Mouse (Mus musculus): Measurements from ENCODE around the gene Kcnmb3. TPM values are rescaled to one million over a fixed set of nuclear protein-coding genes. Genes with fewer than 3 reads are reported as not detected.

Kcnmb3 gene
- polyA plus RNA-seq, 1 experiment from 2014 or later = 0.28 TPM

- 87% methylated on average over 2 of the region's 2 CpGs for WGBS
- Histone ChIP-seq H3K4me2 (ENCODE audit: low read depth, severe bottlenecking) (no peak overlapping the region), H3K9me3 (ENCODE audit: control insufficient read depth, low read length) (no peaks in the 10 kb centered on the region), H3K4me1 (ENCODE audit: control insufficient read depth, insufficient read depth, low read length) (0 out of 2 replicates have a peak, but pooled peaks cover 2% of the 10 kb centered on the region), H3K27me3 (ENCODE audit: control insufficient read depth, insufficient read depth, low read length) (no peaks in the 10 kb centered on the region), H3K9ac (ENCODE audit: low read length) (no peak overlapping the region), H3K27ac (replicated peaks; ENCODE audit: low read depth, low read length) (no peak overlapping the region), H3K36me3 (ENCODE audit: control insufficient read depth, insufficient read depth, low read length) (no peaks in the 10 kb centered on the region), H3K4me3 (ENCODE audit: low read depth, low read length) (no peak overlapping the region)
- DNase-seq (ENCODE audit: low spot score) = no peak
- no peak for ATAC-seq (ENCODE audit: insufficient number of reproducible peaks, low FRiP score, low TSS enrichment, low read depth)
These were observed 8.3 kb upstream of the Kcnmb3 start for GRCm38 (mm10) chr3:32500346-32500745.

DNA sequence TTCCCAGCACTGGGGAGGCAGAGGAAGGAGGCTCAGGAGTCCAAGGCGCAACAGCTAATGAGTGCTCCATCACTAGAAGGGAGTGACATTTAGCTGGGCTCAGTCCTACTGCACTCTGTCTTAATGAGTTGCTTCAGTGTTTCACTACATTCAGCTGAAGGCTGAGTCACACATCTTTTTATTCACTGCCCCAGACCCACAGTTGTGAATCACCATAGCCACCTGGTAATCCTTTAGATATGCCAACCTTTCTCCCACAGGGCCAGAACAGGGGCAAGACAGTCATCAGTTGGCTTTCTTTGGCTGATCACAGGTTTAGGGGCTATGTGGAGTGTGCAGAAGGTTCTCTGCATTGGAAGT lies 4.7 kb upstream of the Kcnmb3 start:
- H3K27me3 ChIP-seq (ENCODE audit: control insufficient read depth, insufficient read depth, low read length) = no peaks in the 10 kb centered on the region
- no peaks in the 10 kb centered on the region for H3K36me3 ChIP-seq (ENCODE audit: control insufficient read depth, insufficient read depth, low read length)
- no peaks in the 10 kb centered on the region for H3K9me3 ChIP-seq (ENCODE audit: control insufficient read depth, low read length)
- no peak overlapping the region for H3K4me2 ChIP-seq (ENCODE audit: low read depth, severe bottlenecking)
- no peak overlapping the region for H3K27ac ChIP-seq (replicated peaks; ENCODE audit: low read depth, low read length)
- no peak overlapping the region for H3K4me3 ChIP-seq (ENCODE audit: low read depth, low read length)
- ATAC-seq (ENCODE audit: insufficient number of reproducible peaks, low FRiP score, low TSS enrichment, low read depth) (no peak), DNase-seq (ENCODE audit: low spot score) (no peak)
- H3K9ac ChIP-seq (ENCODE audit: low read length) = no peak overlapping the region
- 0 out of 2 replicates have a peak, but pooled peaks cover 4% of the 10 kb centered on the region for H3K4me1 ChIP-seq (ENCODE audit: control insufficient read depth, insufficient read depth, low read length)
- 89% methylated on average over 1 of the region's 1 CpGs for WGBS

- 0 out of 2 replicates have a peak, but pooled peaks cover 4% of the 10 kb centered on the region for H3K4me1 ChIP-seq (ENCODE audit: control insufficient read depth, insufficient read depth, low read length)
- H3K4me3 ChIP-seq (ENCODE audit: low read depth, low read length) = no peak overlapping the region
- H3K9me3 ChIP-seq (ENCODE audit: control insufficient read depth, low read length) = no peaks in the 10 kb centered on the region
- no peak overlapping the region for H3K9ac ChIP-seq (ENCODE audit: low read length)
- no peak overlapping the region for H3K4me2 ChIP-seq (ENCODE audit: low read depth, severe bottlenecking)
- ATAC-seq (ENCODE audit: insufficient number of reproducible peaks, low FRiP score, low TSS enrichment, low read depth) (no peak), DNase-seq (ENCODE audit: low spot score) (no peak)
- no peaks in the 10 kb centered on the region for H3K36me3 ChIP-seq (ENCODE audit: control insufficient read depth, insufficient read depth, low read length)
- no peaks in the 10 kb centered on the region for H3K27me3 ChIP-seq (ENCODE audit: control insufficient read depth, insufficient read depth, low read length)
- no peak overlapping the region for H3K27ac ChIP-seq (replicated peaks; ENCODE audit: low read depth, low read length)
- WGBS = 61% methylated on average over 8 of the region's 8 CpGs
These were observed 4.1 kb upstream of the Kcnmb3 start for GRCm38 (mm10) chr3:32495856-32496710.

- 68% methylated on average over 8 of the region's 8 CpGs for WGBS
- H3K27ac ChIP-seq (replicated peaks; ENCODE audit: low read depth, low read length) = no peak overlapping the region
- no peak for DNase-seq (ENCODE audit: low spot score)
- no peaks in the 10 kb centered on the region for H3K36me3 ChIP-seq (ENCODE audit: control insufficient read depth, insufficient read depth, low read length)
- no peak for ATAC-seq (ENCODE audit: insufficient number of reproducible peaks, low FRiP score, low TSS enrichment, low read depth)
- H3K4me3 ChIP-seq (ENCODE audit: low read depth, low read length) = no peak overlapping the region
- no peak overlapping the region for H3K4me2 ChIP-seq (ENCODE audit: low read depth, severe bottlenecking)
- no peaks in the 10 kb centered on the region for H3K27me3 ChIP-seq (ENCODE audit: control insufficient read depth, insufficient read depth, low read length)
- no peak overlapping the region for H3K9ac ChIP-seq (ENCODE audit: low read length)
- H3K4me1 ChIP-seq (ENCODE audit: control insufficient read depth, insufficient read depth, low read length) = 0 out of 2 replicates have a peak, but pooled peaks cover 4% of the 10 kb centered on the region
- no peaks in the 10 kb centered on the region for H3K9me3 ChIP-seq (ENCODE audit: control insufficient read depth, low read length)
These were observed 3.2 kb upstream of the Kcnmb3 start for GRCm38 (mm10) chr3:32495088-32495770.

DNA sequence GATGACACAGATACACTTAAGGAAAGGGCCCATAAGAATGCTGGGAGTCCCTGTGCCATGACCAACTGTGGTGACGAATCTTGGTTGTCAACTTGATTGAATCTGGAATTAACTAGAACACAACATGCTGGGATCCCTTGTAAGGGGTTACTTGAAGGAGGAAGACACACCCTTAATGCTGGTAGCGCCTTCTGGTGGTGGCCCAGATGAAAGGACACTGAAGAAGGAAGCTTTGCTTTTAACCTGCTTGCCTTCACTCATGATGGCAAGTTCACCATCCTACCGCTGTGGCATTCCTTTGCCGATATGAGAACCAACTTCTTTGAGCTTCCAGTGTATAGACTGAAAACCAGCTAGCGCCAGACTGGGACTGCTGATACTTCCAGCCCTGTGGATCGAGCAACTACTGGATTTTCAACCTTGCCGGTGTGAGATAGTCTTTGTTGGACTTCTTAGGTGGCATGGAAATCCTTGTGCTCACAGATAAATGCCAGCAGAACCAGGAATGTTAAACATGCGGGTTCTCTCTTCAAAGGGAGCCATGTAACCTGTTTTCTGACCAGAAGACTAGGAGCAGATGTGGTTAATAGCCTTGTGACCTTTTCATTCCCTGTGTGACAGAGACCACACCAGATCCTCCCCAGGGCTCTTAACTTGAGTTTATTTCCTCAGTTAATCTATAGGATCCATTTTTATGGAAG lies 2.5 kb upstream of the Kcnmb3 start:
- no peak for DNase-seq (ENCODE audit: low spot score)
- Histone ChIP-seq H3K27ac (replicated peaks; ENCODE audit: low read depth, low read length) (no peak overlapping the region), H3K36me3 (ENCODE audit: control insufficient read depth, insufficient read depth, low read length) (no peaks in the 10 kb centered on the region), H3K4me2 (ENCODE audit: low read depth, severe bottlenecking) (no peak overlapping the region), H3K9me3 (ENCODE audit: control insufficient read depth, low read length) (no peaks in the 10 kb centered on the region), H3K9ac (ENCODE audit: low read length) (no peak overlapping the region), H3K27me3 (ENCODE audit: control insufficient read depth, insufficient read depth, low read length) (no peaks in the 10 kb centered on the region), H3K4me1 (ENCODE audit: control insufficient read depth, insufficient read depth, low read length) (0 out of 2 replicates have a peak, but pooled peaks cover 4% of the 10 kb centered on the region), H3K4me3 (ENCODE audit: low read depth, low read length) (no peak overlapping the region)
- WGBS = 76% methylated on average over 8 of the region's 8 CpGs
- no peak for ATAC-seq (ENCODE audit: insufficient number of reproducible peaks, low FRiP score, low TSS enrichment, low read depth)

DNA sequence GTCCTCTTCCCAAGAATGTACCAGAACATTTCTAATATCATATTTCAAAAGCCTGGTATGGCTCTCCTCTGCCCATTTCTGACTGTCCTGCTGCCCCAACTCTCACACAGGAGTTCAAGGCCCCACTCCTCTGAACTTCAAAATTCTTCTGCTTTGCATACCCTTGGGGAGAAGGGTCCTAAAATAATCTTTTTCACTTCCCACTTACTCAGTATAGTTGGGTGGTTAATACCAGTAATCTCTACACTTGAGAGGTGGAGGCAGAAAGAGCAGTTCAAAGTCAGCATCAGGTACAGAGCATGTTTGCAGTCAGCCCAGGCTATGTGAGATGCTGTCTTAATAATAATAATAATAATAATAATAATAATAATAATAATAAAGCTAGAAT lies 1.1 kb downstream of the Kcnmb3 start:
- no peaks in the 10 kb centered on the region for H3K27me3 ChIP-seq (ENCODE audit: control insufficient read depth, insufficient read depth, low read length)
- ATAC-seq (ENCODE audit: insufficient number of reproducible peaks, low FRiP score, low TSS enrichment, low read depth) = no peak
- H3K27ac ChIP-seq (replicated peaks; ENCODE audit: low read depth, low read length) = no peak overlapping the region
- H3K9ac ChIP-seq (ENCODE audit: low read length) = no peak overlapping the region
- DNase-seq (ENCODE audit: low spot score) = no peak
- no peaks in the 10 kb centered on the region for H3K9me3 ChIP-seq (ENCODE audit: control insufficient read depth, low read length)
- H3K4me3 ChIP-seq (ENCODE audit: low read depth, low read length) = no peak overlapping the region
- no peaks in the 10 kb centered on the region for H3K36me3 ChIP-seq (ENCODE audit: control insufficient read depth, insufficient read depth, low read length)
- no peak overlapping the region for H3K4me2 ChIP-seq (ENCODE audit: low read depth, severe bottlenecking)
- H3K4me1 ChIP-seq (ENCODE audit: control insufficient read depth, insufficient read depth, low read length) = 0 out of 2 replicates have a peak, but pooled peaks cover 4% of the 10 kb centered on the region

- Histone ChIP-seq H3K4me3 (ENCODE audit: low read depth, low read length) (no peak overlapping the region), H3K9me3 (ENCODE audit: control insufficient read depth, low read length) (no peaks in the 10 kb centered on the region), H3K36me3 (ENCODE audit: control insufficient read depth, insufficient read depth, low read length) (no peaks in the 10 kb centered on the region), H3K4me1 (ENCODE audit: control insufficient read depth, insufficient read depth, low read length) (0 out of 2 replicates have a peak, but pooled peaks cover 2% of the 10 kb centered on the region), H3K4me2 (ENCODE audit: low read depth, severe bottlenecking) (no peak overlapping the region), H3K27me3 (ENCODE audit: control insufficient read depth, insufficient read depth, low read length) (no peaks in the 10 kb centered on the region), H3K27ac (replicated peaks; ENCODE audit: low read depth, low read length) (no peak overlapping the region), H3K9ac (ENCODE audit: low read length) (no peak overlapping the region)
- WGBS = 66% methylated on average over 15 of the region's 15 CpGs
- DNase-seq (ENCODE audit: low spot score) (no peak), ATAC-seq (ENCODE audit: insufficient number of reproducible peaks, low FRiP score, low TSS enrichment, low read depth) (no peak)
These were observed 1.7 kb downstream of the Kcnmb3 start for GRCm38 (mm10) chr3:32490076-32490927.

DNA sequence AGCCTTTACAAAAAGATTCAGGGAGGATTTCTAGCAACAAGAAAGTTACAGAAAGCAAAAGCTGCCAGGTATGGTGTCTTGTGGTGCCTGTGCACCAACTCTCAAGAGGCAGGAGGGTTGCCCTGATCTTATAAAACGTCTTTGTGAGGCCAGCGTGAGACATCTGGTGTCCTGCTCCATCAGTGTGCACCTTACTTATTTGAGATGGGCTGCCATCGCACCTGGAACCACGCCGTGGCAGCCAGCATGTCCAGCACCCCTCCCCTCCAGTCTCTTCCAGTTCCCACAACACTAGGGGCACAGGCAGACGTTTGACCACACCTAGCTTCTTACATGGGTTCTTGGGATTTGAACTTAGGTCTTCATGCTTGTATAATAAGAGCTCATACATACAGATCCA lies 3.9 kb downstream of the Kcnmb3 start:
- H3K4me3 ChIP-seq (ENCODE audit: low read depth, low read length) = no peak overlapping the region
- no peak overlapping the region for H3K4me2 ChIP-seq (ENCODE audit: low read depth, severe bottlenecking)
- DNase-seq (ENCODE audit: low spot score) = no peak
- H3K9me3 ChIP-seq (ENCODE audit: control insufficient read depth, low read length) = no peaks in the 10 kb centered on the region
- no peak overlapping the region for H3K27ac ChIP-seq (replicated peaks; ENCODE audit: low read depth, low read length)
- ATAC-seq (ENCODE audit: insufficient number of reproducible peaks, low FRiP score, low TSS enrichment, low read depth) = no peak
- WGBS = 82% methylated on average over 6 of the region's 6 CpGs
- no peaks in the 10 kb centered on the region for H3K36me3 ChIP-seq (ENCODE audit: control insufficient read depth, insufficient read depth, low read length)
- H3K27me3 ChIP-seq (ENCODE audit: control insufficient read depth, insufficient read depth, low read length) = no peaks in the 10 kb centered on the region
- no peak overlapping the region for H3K9ac ChIP-seq (ENCODE audit: low read length)
- no peaks in the 10 kb centered on the region for H3K4me1 ChIP-seq (ENCODE audit: control insufficient read depth, insufficient read depth, low read length)

Data from limb, embryonic 11.5 days (tissue).